Mouse (Mus musculus) heart, adult 2 months (tissue): Measurements from ENCODE around the gene Chdh. TPM values are rescaled to one million over a fixed set of nuclear protein-coding genes. Genes with fewer than 3 reads are reported as not detected.

Experiments
- DNase-seq, 2 experiments: peaks; one replicate each; pipeline ENCODE4 v3.0.0; 2021
- H3K27ac ChIP-seq: fragments of 200-600 bp; 2 replicates; pipeline ENCODE4 v1.8.1; 2022
- H3K27me3 ChIP-seq: fragments of 200-500 bp; 2 replicates; pipeline ENCODE4 v1.6.1; 2012; ENCODE audit warnings: mild to moderate bottlenecking, low read length, inconsistent platforms, mixed read lengths; ENCODE audit not compliant: control insufficient read depth, insufficient read depth
- H3K36me3 ChIP-seq: fragments of 200-500 bp; 2 replicates; pipeline ENCODE4 v1.6.1; 2012; ENCODE audit warnings: low read length, inconsistent platforms; ENCODE audit not compliant: control insufficient read depth, insufficient read depth
- H3K4me1 ChIP-seq: fragments of 200-500 bp; 2 replicates; pipeline ENCODE4 v1.6.1; 2011; ENCODE audit warnings: low read length; ENCODE audit not compliant: control insufficient read depth, insufficient read depth
- H3K4me3 ChIP-seq: fragments of 200-600 bp; 2 replicates; pipeline ENCODE4 v1.8.1; 2022
- H3K79me2 ChIP-seq: fragments of 200-500 bp; replicated peaks from 2 replicates; pipeline ENCODE4 v1.6.1; 2012; ENCODE audit warnings: mild to moderate bottlenecking, inconsistent platforms, low read length, moderate library complexity, mixed read lengths; ENCODE audit not compliant: control insufficient read depth, insufficient read depth
- H3K9ac ChIP-seq: fragments of 200-500 bp; 2 replicates; pipeline ENCODE4 v1.6.1; 2012; ENCODE audit warnings: low read depth, mild to moderate bottlenecking, control low read depth, inconsistent platforms, low read length, mixed read lengths
- CTCF ChIP-seq: fragments of 200-600 bp; IDR thresholded peaks from 2 replicates; pipeline ENCODE4 v1.8.1; 2022; ENCODE audit warnings: antibody characterized with exemption, mild to moderate bottlenecking, moderate library complexity
- EP300 ChIP-seq: fragments of 200-500 bp; IDR thresholded peaks from 2 replicates; pipeline ENCODE4 v1.6.1; 2011; ENCODE audit warnings: low read depth, low read length, control low read depth; ENCODE audit not compliant: insufficient read depth
- POLR2A ChIP-seq: fragments of 200-500 bp; IDR thresholded peaks from 2 replicates; pipeline ENCODE4 v1.6.1; 2011; ENCODE audit warnings: mild to moderate bottlenecking, low read depth, low read length, control low read depth; ENCODE audit not compliant: insufficient read depth
- WGBS: fragments of 180-500 bp; shearing (Covaris S2); methylation state at CpG from one replicate; pipeline ENCODE4 v1.1.7; 2018; 5-methylcytosine and 5-hydroxymethylcytosine counted together
- intact Hi-C: fragments of 180-260 bp; cut with DNase I; formaldehyde crosslinking; loops from one replicate; pipeline ENCODE4 v1.15.1; 2025
- polyA plus RNA-seq: library from polyadenylated mRNA; depleted of rRNA; stranded (reverse); fragments of >200 nt; gene quantifications from 2 replicates; pipeline ENCODE4 v1.2.3, GENCODE M21; 2012
- total RNA-seq, 2 experiments: library from RNA; stranded (reverse); gene quantifications; 2 replicates each; pipeline ENCODE4 v1.2.3; 2021

Chdh gene
- total and polyA plus RNA-seq, 3 experiments = 0.34 to 1.4 (median 0.52) TPM

DNA sequence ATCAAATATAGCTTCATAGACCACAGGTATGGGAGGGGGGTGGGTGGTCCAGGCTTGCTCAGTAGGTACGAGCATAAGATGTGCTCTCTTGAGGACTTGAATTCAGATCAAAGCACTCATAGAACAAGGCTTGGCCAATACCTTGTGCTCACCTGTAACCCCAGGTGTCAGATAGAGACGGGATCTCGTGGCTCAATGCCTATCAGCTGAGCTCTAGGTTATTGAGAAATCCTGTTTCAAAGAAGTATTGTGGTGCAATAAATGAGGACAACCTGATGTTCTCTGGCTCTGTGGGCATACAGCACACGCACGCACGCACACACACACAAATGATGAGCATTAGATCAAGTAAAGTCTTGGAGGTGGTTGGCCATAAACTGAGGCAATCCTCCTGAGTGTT, 31.9 kb upstream of the Chdh start:
- intact Hi-C loops = loop anchor here (1.0 kb wide), 1 partner anchor 10 kb away; no protein-coding TSS in a partner anchor
- no peak overlapping the region for H3K4me3 ChIP-seq
- DNase-seq = no peak
- peaks cover 2% of the 10 kb centered on the region; the same call in 1 of the 2 replicates for H3K79me2 ChIP-seq
- no peaks in the 10 kb centered on the region for H3K27me3 ChIP-seq
- no peak overlapping the region for H3K9ac ChIP-seq
- H3K27ac ChIP-seq = no peak overlapping the region
- peaks cover 1% of the 10 kb centered on the region; the same call in 1 of the 2 replicates for H3K4me1 ChIP-seq
- no peak for TF ChIP-seq EP300
- no peak for TF ChIP-seq POLR2A
- TF ChIP-seq CTCF = no peak
- peaks cover 3% of the 10 kb centered on the region; the same call in 1 of the 2 replicates for H3K36me3 ChIP-seq
- WGBS = 97% methylated on average over 6 of the region's 6 CpGs

DNA sequence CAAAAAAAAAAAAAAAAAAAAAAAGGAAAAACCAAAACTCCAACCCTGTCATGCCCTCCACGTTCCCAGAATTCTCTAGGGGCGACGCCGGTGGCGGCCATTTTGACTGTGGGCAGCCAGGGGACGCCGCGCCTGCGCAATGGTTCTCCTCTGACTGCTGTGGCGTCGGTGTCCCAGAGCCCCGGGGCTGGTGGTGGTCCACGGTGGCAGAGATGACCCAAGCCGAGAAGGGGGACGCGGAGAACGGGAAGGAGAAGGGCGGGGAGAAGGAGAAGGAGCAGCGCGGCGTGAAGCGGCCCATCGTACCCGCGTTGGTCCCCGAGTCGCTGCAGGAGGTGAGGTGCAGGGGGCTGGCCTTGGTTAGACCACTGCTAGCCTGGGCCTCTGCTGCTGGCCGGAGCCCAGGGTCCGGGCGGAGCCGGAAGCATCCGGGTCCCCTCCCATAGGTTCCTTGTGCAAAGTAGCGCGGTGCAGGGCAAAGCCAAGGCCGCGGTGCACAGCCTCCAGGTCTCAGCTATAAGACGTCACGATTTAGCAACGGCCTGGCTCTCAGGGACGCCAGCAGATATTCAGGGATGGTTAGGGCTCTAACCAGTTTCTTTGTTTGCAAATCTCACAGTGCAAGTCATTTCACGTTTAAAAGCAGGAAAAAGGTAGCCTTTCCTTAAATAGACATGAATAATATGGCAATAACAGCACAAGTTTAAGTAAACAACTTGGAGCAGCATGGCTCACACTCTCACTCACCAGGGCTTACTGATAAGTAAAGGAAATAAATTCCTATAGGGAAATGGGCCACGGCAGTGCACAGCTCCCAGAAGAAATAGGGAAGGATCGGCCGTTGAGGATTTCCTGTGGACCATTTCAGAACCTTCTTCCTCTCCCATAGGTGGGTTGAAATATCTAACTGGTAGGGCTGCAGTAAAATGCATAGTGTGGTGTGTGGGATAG, 30.3 kb upstream of the Chdh start, which contains the start of gene Actr8:
Actr8 (plus strand) TSS at position 84 of the 951 bp plus-strand sequence.
- TF ChIP-seq POLR2A = peak; percentile 60
- no peak for TF ChIP-seq CTCF
- peaks cover 1% of the 10 kb centered on the region; the same call in 1 of the 2 replicates for H3K4me1 ChIP-seq
- peak; percentile 95 to 98 for DNase-seq
- no peaks in the 10 kb centered on the region for H3K27me3 ChIP-seq
- under 1% methylated on average over 44 of the region's 44 CpGs for WGBS
- peak within 1 kb of the TSS; percentile 97 for H3K27ac ChIP-seq
- no peaks in the 10 kb centered on the region for H3K36me3 ChIP-seq
- H3K79me2 ChIP-seq = peaks cover 2% of the 10 kb centered on the region; the same call in 1 of the 2 replicates
- peak within 1 kb of the TSS; percentile 95 for H3K4me3 ChIP-seq
- peak within 1 kb of the TSS; percentile 96 for H3K9ac ChIP-seq
- intact Hi-C loops = no loop called here

DNA sequence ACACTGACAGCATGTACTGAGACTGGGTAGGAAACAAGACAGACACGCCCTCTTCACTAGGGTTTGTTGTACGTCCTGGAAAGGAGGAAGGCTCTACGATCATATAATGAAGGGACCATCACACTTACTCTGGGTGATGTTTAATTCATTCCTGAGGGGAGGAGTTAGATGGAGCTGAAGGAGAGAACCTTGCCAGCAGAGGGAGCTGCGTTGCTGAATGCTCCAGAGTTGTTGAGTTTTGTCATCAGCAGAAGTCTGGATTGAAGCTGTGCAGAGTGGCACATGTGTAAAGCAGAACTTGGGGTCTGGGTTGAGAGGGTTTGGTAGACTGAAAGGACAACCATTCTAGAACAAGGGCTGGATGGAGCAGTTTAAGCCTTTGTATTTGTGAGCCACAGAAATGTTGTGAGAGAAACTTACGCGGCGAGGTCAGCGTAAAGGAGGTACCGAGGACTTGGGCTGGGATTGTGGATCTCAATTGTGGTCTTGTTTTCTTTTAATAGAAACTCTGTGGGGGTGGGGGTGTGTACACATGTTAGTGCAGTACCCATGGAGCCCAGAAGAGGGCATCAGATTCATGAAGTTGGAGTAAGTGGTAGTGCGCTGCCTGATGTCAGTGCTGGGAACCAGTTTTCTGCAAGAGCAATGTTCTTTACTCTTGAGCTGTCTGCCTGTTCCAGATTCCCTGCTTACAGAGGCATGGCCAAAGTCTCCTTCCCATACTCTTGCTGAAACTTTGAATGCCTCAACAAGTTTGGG, 28.2 kb upstream of the Chdh start:
- Histone ChIP-seq H3K9ac (no peak overlapping the region), H3K36me3 (peaks cover 2% of the 10 kb centered on the region), H3K79me2 (peaks cover 2% of the 10 kb centered on the region; the same call in 1 of the 2 replicates), H3K27ac (no peak overlapping the region), H3K4me1 (peaks cover 1% of the 10 kb centered on the region; the same call in 1 of the 2 replicates), H3K27me3 (no peaks in the 10 kb centered on the region), H3K4me3 (no peak overlapping the region)
- no peak for DNase-seq
- 94% methylated on average over 10 of the region's 10 CpGs for WGBS
- TF ChIP-seq EP300 (no peak), CTCF (peak; percentile 35)
- intact Hi-C loops = loop anchor here (10.0 kb wide), 1 partner anchor 494 kb away; the partner anchor contains the start of gene Dcp1a

DNA sequence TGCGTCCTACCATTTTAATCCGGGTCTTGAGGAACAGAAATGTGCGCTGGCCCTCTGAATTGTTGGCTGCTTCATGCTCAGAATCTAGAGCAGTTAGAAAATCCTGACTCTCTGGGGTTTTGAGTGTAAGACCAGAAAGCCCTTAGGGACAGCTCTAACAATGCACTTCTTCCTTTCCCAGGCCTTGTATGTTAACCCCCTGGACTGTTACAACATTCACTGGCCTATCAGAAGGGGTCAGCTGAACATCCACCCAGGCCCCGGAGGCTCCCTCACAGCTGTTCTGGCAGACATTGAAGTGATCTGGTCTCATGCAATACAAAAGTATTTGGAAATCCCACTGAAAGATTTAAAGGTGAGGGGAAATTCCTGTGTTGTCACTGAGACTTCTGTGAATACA, 22.7 kb upstream of the Chdh start:
- intact Hi-C loops = loop anchor here (10.0 kb wide), 1 partner anchor 489 kb away; the partner anchor contains the start of gene Dcp1a
- Histone ChIP-seq H3K79me2 (no peaks in the 10 kb centered on the region), H3K27me3 (no peaks in the 10 kb centered on the region), H3K4me1 (no peaks in the 10 kb centered on the region), H3K4me3 (no peak overlapping the region), H3K9ac (no peak overlapping the region), H3K27ac (no peak overlapping the region), H3K36me3 (peaks cover 2% of the 10 kb centered on the region)
- peak in 1 of 2 experiments; percentile 23 for DNase-seq
- TF ChIP-seq POLR2A (no peak), CTCF (no peak), EP300 (no peak)
- WGBS = 50% methylated on average over 4 of the region's 4 CpGs

DNA sequence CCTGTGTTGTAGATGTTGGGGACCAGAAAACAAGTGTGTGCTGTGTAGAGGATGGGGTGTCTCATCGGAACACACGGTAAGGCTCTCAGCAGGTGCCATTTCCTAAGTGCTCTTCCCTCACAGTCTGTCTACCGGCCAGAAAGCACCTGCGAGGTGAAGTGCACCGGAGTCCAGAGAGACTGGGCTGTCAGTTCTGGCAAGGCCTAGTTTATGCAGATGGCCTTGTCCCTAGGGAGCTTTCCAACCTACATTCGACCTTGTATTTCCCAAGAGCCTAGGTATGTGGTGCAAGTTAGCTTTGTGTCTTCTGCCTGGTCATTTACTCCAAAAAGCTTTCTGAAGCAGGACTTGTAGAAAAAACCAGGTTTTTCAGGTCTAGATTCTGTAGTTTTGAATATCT, 21.5 kb upstream of the Chdh start:
- TF ChIP-seq EP300 = no peak
- no peak for TF ChIP-seq CTCF
- TF ChIP-seq POLR2A = no peak
- 83% methylated on average over 6 of the region's 6 CpGs for WGBS
- H3K27ac ChIP-seq = no peak overlapping the region

More for the DNA sequence above, 21.5 kb upstream of the Chdh start:
- H3K4me3 ChIP-seq = no peak overlapping the region
- DNase-seq = no peak
- no peaks in the 10 kb centered on the region for H3K27me3 ChIP-seq
- H3K36me3 ChIP-seq = peaks cover 2% of the 10 kb centered on the region
- intact Hi-C loops = loop anchor here (10.0 kb wide), 1 partner anchor 488 kb away; the partner anchor contains the start of gene Dcp1a
- H3K9ac ChIP-seq = no peak overlapping the region
- H3K4me1 ChIP-seq = no peaks in the 10 kb centered on the region
- H3K79me2 ChIP-seq = no peaks in the 10 kb centered on the region
